Mouse (Mus musculus) embryo, embryonic 9.5 days (tissue): Measurements from ENCODE around the gene Fxn.

Experiments
- DNase-seq: peaks from one replicate; pipeline ENCODE4 v3.0.0-alpha.2; 2017; ENCODE audit errors: extremely low spot score

Fxn gene

GRCm38 (mm10) chr19:24280601-24281228, at the start of gene Fxn:
TSS of gene Fxn (minus strand) at chr19:24280605.
- peak; percentile 83 for DNase-seq

GRCm38 (mm10) chr19:24327921-24328320, 47.5 kb upstream of the Fxn start:
- no peak for DNase-seq

- DNase-seq = no peak
Measured at GRCm38 (mm10) chr19:24326969-24327368, 46.6 kb upstream of the Fxn start.

GRCm38 (mm10) chr19:24325692-24326091, 45.3 kb upstream of the Fxn start:
- no peak for DNase-seq

- DNase-seq = peak; percentile 37
Measured at GRCm38 (mm10) chr19:24323841-24324613, 43.6 kb upstream of the Fxn start.

GRCm38 (mm10) chr19:24321900-24322311, 41.5 kb upstream of the Fxn start:
- no peak for DNase-seq

- no peak for DNase-seq
Measured at GRCm38 (mm10) chr19:24321211-24321899, 41.0 kb upstream of the Fxn start.

GRCm38 (mm10) chr19:24318172-24318571, 37.8 kb upstream of the Fxn start:
- DNase-seq = no peak

GRCm38 (mm10) chr19:24317731-24318130, 37.3 kb upstream of the Fxn start:
- no peak for DNase-seq

GRCm38 (mm10) chr19:24317038-24317591, 36.7 kb upstream of the Fxn start:
- DNase-seq = no peak

GRCm38 (mm10) chr19:24316060-24316725, 35.8 kb upstream of the Fxn start:
- DNase-seq = no peak

- DNase-seq = no peak
Measured at GRCm38 (mm10) chr19:24315234-24315633, 34.8 kb upstream of the Fxn start.

GRCm38 (mm10) chr19:24314676-24315075, 34.3 kb upstream of the Fxn start:
- DNase-seq = no peak

- no peak for DNase-seq
Measured at GRCm38 (mm10) chr19:24312556-24313342, 32.3 kb upstream of the Fxn start.

- no peak for DNase-seq
Measured at GRCm38 (mm10) chr19:24312046-24312445, 31.6 kb upstream of the Fxn start.

- DNase-seq = peak; percentile 59
Measured at GRCm38 (mm10) chr19:24308305-24308705, 27.9 kb upstream of the Fxn start.

- no peak for DNase-seq
Measured at GRCm38 (mm10) chr19:24307271-24308221, 27.1 kb upstream of the Fxn start.

- DNase-seq = no peak
Measured at GRCm38 (mm10) chr19:24306351-24306750, 25.9 kb upstream of the Fxn start.

GRCm38 (mm10) chr19:24302198-24302597, 21.8 kb upstream of the Fxn start:
- no peak for DNase-seq

- no peak for DNase-seq
Measured at GRCm38 (mm10) chr19:24301768-24302148, 21.4 kb upstream of the Fxn start.
